Mouse (Mus musculus) heart, embryonic 13.5 days (tissue): ENCODE results near the gene Mrps35. TPM values are rescaled to one million over a fixed set of nuclear protein-coding genes. Genes with fewer than 3 reads are reported as not detected.
A peak's percentile ranks its signal among the peaks of the same experiment; 100 is the strongest.

Experiments
- ATAC-seq: fragments of 200-750 bp; cut with Nextera tagmentation; 2 replicates; pipeline ENCODE4 v1.8.0; 2017; ENCODE audit warnings: moderate TSS enrichment; ENCODE audit not compliant: insufficient number of reproducible peaks, low FRiP score, low TSS enrichment; ENCODE audit errors: extremely low read depth
- H3K27ac ChIP-seq: fragments of 300-500 bp; sonication (generic); replicated peaks from 2 replicates; pipeline ENCODE4 v1.5.1; 2015; ENCODE audit warnings: moderate library complexity, mild to moderate bottlenecking, inconsistent platforms
- H3K27me3 ChIP-seq: fragments of 300-500 bp; sonication (generic); replicated peaks from 2 replicates; pipeline ENCODE4 v1.6.1; 2015; ENCODE audit warnings: mild to moderate bottlenecking, inconsistent platforms
- H3K36me3 ChIP-seq: fragments of 300-500 bp; sonication (generic); 2 replicates; pipeline ENCODE4 v1.6.1; 2015; ENCODE audit warnings: mild to moderate bottlenecking, inconsistent platforms
- H3K4me1 ChIP-seq: fragments of 300-500 bp; sonication (generic); 2 replicates; pipeline ENCODE4 v1.6.1; 2015; ENCODE audit warnings: inconsistent platforms
- H3K4me2 ChIP-seq: fragments of 300-500 bp; sonication (generic); 2 replicates; pipeline ENCODE4 v1.6.1; 2015; ENCODE audit warnings: inconsistent platforms, mild to moderate bottlenecking, moderate library complexity
- H3K4me3 ChIP-seq: fragments of 300-500 bp; sonication (generic); 2 replicates; pipeline ENCODE4 v1.5.1; 2015; ENCODE audit warnings: moderate library complexity, mild to moderate bottlenecking, inconsistent platforms
- H3K9ac ChIP-seq: fragments of 300-500 bp; sonication (generic); 2 replicates; pipeline ENCODE4 v1.6.1; 2015; ENCODE audit warnings: inconsistent platforms, mild to moderate bottlenecking, moderate library complexity
- H3K9me3 ChIP-seq: fragments of 300-500 bp; sonication (generic); 2 replicates; pipeline ENCODE4 v1.6.1; 2016; ENCODE audit warnings: inconsistent platforms
- WGBS: fragments of 180-500 bp; shearing (Covaris S2); methylation state at CpG from one replicate; pipeline ENCODE4 v1.1.7; 2015; ENCODE audit warnings: mixed read lengths; 5-methylcytosine and 5-hydroxymethylcytosine counted together
- polyA plus RNA-seq: library from polyadenylated mRNA; unstranded; fragments of >200 nt; fragmentation: Nextera tagmentation; extraction: Ambion mirVana; gene quantifications from 2 replicates; pipeline ENCODE4 v1.2.1, GENCODE M21; 2015

Mrps35 gene
- polyA plus RNA-seq, result 123 and 139 TPM in 2 replicates

- H3K9me3 ChIP-seq, result no peaks in the 10 kb centered on the region
- H3K4me1 ChIP-seq, result peaks cover 23% of the 10 kb centered on the region
- peak within 1 kb of the TSS; percentile 71 for H3K4me3 ChIP-seq
- peaks cover 17% of the 10 kb centered on the region for H3K36me3 ChIP-seq
- H3K27ac ChIP-seq, result peak within 1 kb of the TSS; percentile 85
- peak within 1 kb of the TSS; percentile 79 for H3K4me2 ChIP-seq
- H3K27me3 ChIP-seq, result no peaks in the 10 kb centered on the region; the same call in 1 of the 2 replicates
- H3K9ac ChIP-seq, result peak within 1 kb of the TSS; percentile 96
- ATAC-seq, result peak; percentile 86
- 3% methylated on average over 66 of the region's 66 CpGs for WGBS
Measured at GRCm38 (mm10) chr6:147042291-147043290, at the start of gene Mrps35. Gene Mrps35, plus strand, starts transcription at chr6:147042764.

- ATAC-seq, result no peak
- H3K4me2 ChIP-seq, result no peak overlapping the region
- no peak overlapping the region for H3K4me3 ChIP-seq
- no peak overlapping the region for H3K27ac ChIP-seq
- H3K36me3 ChIP-seq, result peaks cover 57% of the 10 kb centered on the region
- WGBS, result 33% methylated on average over 5 of the region's 5 CpGs
- H3K27me3 ChIP-seq, result no peaks in the 10 kb centered on the region
- peaks cover 25% of the 10 kb centered on the region for H3K4me1 ChIP-seq
- no peak overlapping the region for H3K9ac ChIP-seq
- no peaks in the 10 kb centered on the region for H3K9me3 ChIP-seq
Measured at GRCm38 (mm10) chr6:146994236-146994635, 48.3 kb upstream of the Mrps35 start.

GRCm38 (mm10) chr6:146995391-146995790, 47.2 kb upstream of the Mrps35 start:
- Histone ChIP-seq H3K27me3 (no peaks in the 10 kb centered on the region), H3K9me3 (no peaks in the 10 kb centered on the region), H3K4me3 (no peak overlapping the region), H3K4me1 (peaks cover 20% of the 10 kb centered on the region), H3K36me3 (peaks cover 65% of the 10 kb centered on the region), H3K9ac (no peak overlapping the region), H3K4me2 (no peak overlapping the region), H3K27ac (no peak overlapping the region)
- ATAC-seq, result no peak
- 63% methylated on average over 2 of the region's 2 CpGs for WGBS

- H3K27ac ChIP-seq, result no peak overlapping the region
- no peaks in the 10 kb centered on the region for H3K9me3 ChIP-seq
- H3K36me3 ChIP-seq, result peaks cover 66% of the 10 kb centered on the region
- no peak overlapping the region for H3K4me3 ChIP-seq
- no peak overlapping the region for H3K4me2 ChIP-seq
- no peak for ATAC-seq
- WGBS, result 80% methylated on average over 6 of the region's 6 CpGs
- peaks cover 20% of the 10 kb centered on the region for H3K4me1 ChIP-seq
- H3K27me3 ChIP-seq, result no peaks in the 10 kb centered on the region
- H3K9ac ChIP-seq, result no peak overlapping the region
Measured at GRCm38 (mm10) chr6:146995878-146996277, 46.7 kb upstream of the Mrps35 start.

- H3K9ac ChIP-seq, result no peak overlapping the region
- WGBS, result 53% methylated on average over 6 of the region's 6 CpGs
- no peak overlapping the region for H3K4me3 ChIP-seq
- no peak for ATAC-seq
- no peak overlapping the region for H3K27ac ChIP-seq
- H3K4me2 ChIP-seq, result no peak overlapping the region
- peaks cover 16% of the 10 kb centered on the region for H3K4me1 ChIP-seq
- peaks cover 74% of the 10 kb centered on the region for H3K36me3 ChIP-seq
- no peaks in the 10 kb centered on the region for H3K27me3 ChIP-seq
- no peaks in the 10 kb centered on the region for H3K9me3 ChIP-seq
Measured at GRCm38 (mm10) chr6:146997006-146997405, 45.6 kb upstream of the Mrps35 start.

- peaks cover 81% of the 10 kb centered on the region for H3K36me3 ChIP-seq
- H3K4me2 ChIP-seq, result no peak overlapping the region
- no peaks in the 10 kb centered on the region for H3K4me1 ChIP-seq
- no peaks in the 10 kb centered on the region for H3K9me3 ChIP-seq
- ATAC-seq, result no peak
- no peak overlapping the region for H3K4me3 ChIP-seq
- H3K9ac ChIP-seq, result no peak overlapping the region
- 84% methylated on average over 4 of the region's 4 CpGs for WGBS
- no peak overlapping the region for H3K27ac ChIP-seq
- H3K27me3 ChIP-seq, result no peaks in the 10 kb centered on the region
Measured at GRCm38 (mm10) chr6:146998710-146999109, 43.9 kb upstream of the Mrps35 start.

GRCm38 (mm10) chr6:146999302-146999701, 43.3 kb upstream of the Mrps35 start:
- Histone ChIP-seq H3K27ac (no peak overlapping the region), H3K4me3 (no peak overlapping the region), H3K27me3 (no peaks in the 10 kb centered on the region), H3K4me2 (no peak overlapping the region), H3K9me3 (no peaks in the 10 kb centered on the region), H3K9ac (no peak overlapping the region), H3K4me1 (no peaks in the 10 kb centered on the region), H3K36me3 (peaks cover 87% of the 10 kb centered on the region)
- ATAC-seq, result no peak
- 78% methylated on average over 9 of the region's 9 CpGs for WGBS

- 78% methylated on average over 2 of the region's 2 CpGs for WGBS
- H3K4me2 ChIP-seq, result no peak overlapping the region
- H3K9ac ChIP-seq, result no peak overlapping the region
- H3K27ac ChIP-seq, result no peak overlapping the region
- no peak for ATAC-seq
- H3K27me3 ChIP-seq, result no peaks in the 10 kb centered on the region
- no peaks in the 10 kb centered on the region for H3K9me3 ChIP-seq
- no peaks in the 10 kb centered on the region for H3K4me1 ChIP-seq
- H3K4me3 ChIP-seq, result no peak overlapping the region
- H3K36me3 ChIP-seq, result peaks cover 91% of the 10 kb centered on the region
Measured at GRCm38 (mm10) chr6:146999755-147000154, 42.8 kb upstream of the Mrps35 start.

- peaks cover 86% of the 10 kb centered on the region for H3K36me3 ChIP-seq
Measured at GRCm38 (mm10) chr6:147008148-147008547, 34.4 kb upstream of the Mrps35 start.

GRCm38 (mm10) chr6:147010358-147010757, 32.2 kb upstream of the Mrps35 start:
- peaks cover 89% of the 10 kb centered on the region for H3K36me3 ChIP-seq

More at GRCm38 (mm10) chr6:147008148-147008547, 34.4 kb upstream of the Mrps35 start:
- 60% methylated on average over 3 of the region's 3 CpGs for WGBS
- no peak overlapping the region for H3K4me3 ChIP-seq
- H3K27me3 ChIP-seq, result no peaks in the 10 kb centered on the region
- H3K4me2 ChIP-seq, result no peak overlapping the region
- no peak overlapping the region for H3K27ac ChIP-seq
- no peaks in the 10 kb centered on the region for H3K9me3 ChIP-seq
- no peak overlapping the region for H3K9ac ChIP-seq
- peaks cover 7% of the 10 kb centered on the region; the same call in 1 of the 2 replicates for H3K4me1 ChIP-seq
- ATAC-seq, result no peak

GRCm38 (mm10) chr6:147010811-147011520, 31.6 kb upstream of the Mrps35 start:
- Histone ChIP-seq H3K27me3 (no peaks in the 10 kb centered on the region), H3K9me3 (no peaks in the 10 kb centered on the region), H3K27ac (peak overlapping the region; percentile 25), H3K4me3 (no peak overlapping the region), H3K4me1 (peaks cover 7% of the 10 kb centered on the region; the same call in 1 of the 2 replicates), H3K36me3 (peaks cover 89% of the 10 kb centered on the region), H3K4me2 (no peak overlapping the region), H3K9ac (no peak overlapping the region)
- ATAC-seq, result no peak
- WGBS, result 83% methylated on average over 15 of the region's 15 CpGs

More at GRCm38 (mm10) chr6:147010358-147010757, 32.2 kb upstream of the Mrps35 start:
- ATAC-seq, result no peak
- Histone ChIP-seq H3K4me2 (no peak overlapping the region), H3K9ac (no peak overlapping the region), H3K4me3 (no peak overlapping the region), H3K9me3 (no peaks in the 10 kb centered on the region), H3K4me1 (peaks cover 7% of the 10 kb centered on the region; the same call in 1 of the 2 replicates), H3K27me3 (no peaks in the 10 kb centered on the region), H3K27ac (no peak overlapping the region)
- WGBS, result 86% methylated on average over 6 of the region's 6 CpGs
